Mouse (Mus musculus): ENCODE results near the gene Pdzd2.

GRCm38 (mm10) chr15:12625524-12625923 is 114.2 kb downstream of the Pdzd2 start:
- TF ChIP-seq GATA1 (IDR thresholded peaks at IDR 0.05; ENCODE audit: low read length) = no peak
- TF ChIP-seq TAL1 (IDR thresholded peaks at IDR 0.05; ENCODE audit: low read length) = no peak
